Mouse (Mus musculus) liver, adult 2 months (tissue): ENCODE data around the gene Gm20388.

Experiments used
- CTCF ChIP-seq: fragments of 200-500 bp; IDR thresholded peaks from 2 replicates; pipeline ENCODE4 v1.5.1; 2011; ENCODE audit warnings: low read depth, low read length, control low read depth
- POLR2A ChIP-seq: fragments of 200-500 bp; IDR thresholded peaks from 2 replicates; pipeline ENCODE4 v1.6.1; 2011; ENCODE audit warnings: low read length, control low read depth; ENCODE audit not compliant: insufficient read depth; ENCODE audit errors: extremely low read depth

- TF ChIP-seq POLR2A (no peak), CTCF (no peak)
Measured at GRCm38 (mm10) chr8:124181751-124182150, 4271.1 kb downstream of the Gm20388 start.
